Mouse (Mus musculus): Measurements from ENCODE around the gene Il1rapl1. TPM values are rescaled to one million over a fixed set of nuclear protein-coding genes. Genes with fewer than 3 reads are reported as not detected.

Gene Il1rapl1
- total and polyA plus RNA-seq, 2 experiments from 2014 or later, result 2.5 to 12.9 TPM

GRCm38 (mm10) chrX:88112254-88112653 lies 3.2 kb downstream of the Il1rapl1 start:
- Histone ChIP-seq H3K4me3 (ENCODE audit: low read depth, low read length) (peak overlapping the region; percentile 44; the same call in 1 of the 2 replicates), H3K9ac (no peak overlapping the region), H3K27ac (ENCODE audit: low read depth, low read length) (no peak overlapping the region), H3K27me3 (ENCODE audit: insufficient read depth, low read length) (no peaks in the 10 kb centered on the region), H3K4me1 (ENCODE audit: insufficient read depth) (no peaks in the 10 kb centered on the region), H3K36me3 (ENCODE audit: insufficient read depth) (no peaks in the 10 kb centered on the region), H3K9me3 (ENCODE audit: low read length) (no peaks in the 10 kb centered on the region), H3K4me2 (ENCODE audit: low read depth) (peak overlapping the region; percentile 47)
- WGBS, result 26% methylated on average over 2 of the region's 2 CpGs
- no peak for DNase-seq
- peak; percentile 37 for TF ChIP-seq CTCF (IDR thresholded peaks at IDR 0.05; ENCODE audit: low read depth)
- no peak for ATAC-seq

DNA sequence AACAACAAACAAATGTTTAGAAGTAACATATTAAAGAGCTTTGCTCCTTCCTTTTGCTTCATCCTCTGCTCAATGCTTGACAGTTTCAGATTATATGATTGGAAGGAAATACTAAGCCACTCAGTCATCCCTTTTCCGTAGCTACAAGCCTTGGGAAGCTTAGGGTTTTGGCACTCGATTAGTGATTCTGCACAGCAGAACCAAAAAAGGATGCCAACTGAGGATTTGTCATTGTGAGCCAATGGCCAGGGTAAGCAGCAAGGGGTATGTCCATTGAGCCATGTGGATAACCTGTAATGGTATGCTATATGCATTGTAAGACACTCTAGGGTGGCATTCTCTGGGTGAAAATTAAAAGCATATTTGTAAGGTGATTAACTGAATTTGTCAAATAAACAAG lies 5.7 kb downstream of the Il1rapl1 start:
- H3K9ac ChIP-seq, result no peak overlapping the region
- DNase-seq (no peak), ATAC-seq (no peak)
- WGBS, result 67% methylated on average over 2 of the region's 2 CpGs
- no peaks in the 10 kb centered on the region for H3K9me3 ChIP-seq (ENCODE audit: low read length)
- TF ChIP-seq CTCF (IDR thresholded peaks at IDR 0.05; ENCODE audit: low read depth), result no peak
- H3K4me2 ChIP-seq (ENCODE audit: low read depth), result no peak overlapping the region
- no peaks in the 10 kb centered on the region for H3K4me1 ChIP-seq (ENCODE audit: insufficient read depth)
- H3K27me3 ChIP-seq (ENCODE audit: insufficient read depth, low read length), result no peaks in the 10 kb centered on the region
- no peaks in the 10 kb centered on the region for H3K36me3 ChIP-seq (ENCODE audit: insufficient read depth)
- H3K27ac ChIP-seq (ENCODE audit: low read depth, low read length), result no peak overlapping the region
- H3K4me3 ChIP-seq (ENCODE audit: low read depth, low read length), result no peak overlapping the region

DNA sequence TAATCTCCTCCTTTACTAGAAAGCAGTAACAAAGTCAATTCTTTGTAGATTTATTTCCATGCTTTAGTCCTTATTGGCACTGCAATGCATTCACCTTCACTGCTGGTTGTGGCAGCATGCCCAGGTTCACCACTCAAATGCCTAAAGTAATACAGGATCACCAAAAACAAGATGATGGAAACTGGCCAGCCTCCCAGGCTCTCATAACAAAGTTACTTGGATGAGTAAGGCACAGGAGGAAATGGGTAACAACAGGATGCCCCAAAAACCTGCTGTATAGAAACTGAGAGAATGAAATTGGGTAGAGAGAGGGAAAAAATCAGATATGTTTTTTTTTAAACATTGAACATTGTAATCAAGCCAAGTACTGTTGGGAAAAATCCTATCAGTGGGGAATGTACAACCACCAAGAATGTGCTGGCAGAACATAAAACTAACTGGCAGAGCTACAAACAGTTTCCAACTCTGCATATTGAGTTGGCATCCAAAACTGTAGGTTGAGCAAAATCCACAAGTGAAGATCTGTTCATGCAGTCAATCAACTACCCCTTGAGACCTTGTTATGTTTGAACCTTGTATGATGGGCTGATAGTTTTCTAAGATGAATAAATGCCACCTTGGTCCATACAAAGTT lies 21.4 kb downstream of the Il1rapl1 start:
- ATAC-seq (no peak), DNase-seq (no peak)
- Histone ChIP-seq H3K36me3 (ENCODE audit: insufficient read depth) (no peaks in the 10 kb centered on the region), H3K9ac (no peak overlapping the region), H3K4me3 (ENCODE audit: low read depth, low read length) (no peak overlapping the region), H3K27ac (ENCODE audit: low read depth, low read length) (no peak overlapping the region), H3K9me3 (ENCODE audit: low read length) (no peaks in the 10 kb centered on the region), H3K4me1 (ENCODE audit: insufficient read depth) (no peaks in the 10 kb centered on the region), H3K27me3 (ENCODE audit: insufficient read depth, low read length) (no peaks in the 10 kb centered on the region), H3K4me2 (ENCODE audit: low read depth) (no peak overlapping the region)
- TF ChIP-seq CTCF (IDR thresholded peaks at IDR 0.05; ENCODE audit: low read depth), result no peak

GRCm38 (mm10) chrX:88089873-88090272 lies 25.6 kb downstream of the Il1rapl1 start:
- no peaks in the 10 kb centered on the region for H3K27me3 ChIP-seq (ENCODE audit: insufficient read depth, low read length)
- no peak overlapping the region for H3K27ac ChIP-seq (ENCODE audit: low read depth, low read length)
- ATAC-seq, result no peak
- H3K9ac ChIP-seq, result no peak overlapping the region
- no peaks in the 10 kb centered on the region for H3K9me3 ChIP-seq (ENCODE audit: low read length)
- H3K36me3 ChIP-seq (ENCODE audit: insufficient read depth), result no peaks in the 10 kb centered on the region
- no peak for TF ChIP-seq CTCF (IDR thresholded peaks at IDR 0.05; ENCODE audit: low read depth)
- H3K4me1 ChIP-seq (ENCODE audit: insufficient read depth), result no peaks in the 10 kb centered on the region
- WGBS, result 57% methylated on average over 2 of the region's 2 CpGs
- no peak overlapping the region for H3K4me2 ChIP-seq (ENCODE audit: low read depth)
- H3K4me3 ChIP-seq (ENCODE audit: low read depth, low read length), result no peak overlapping the region
- DNase-seq, result no peak

GRCm38 (mm10) chrX:88072741-88073419 lies 42.6 kb downstream of the Il1rapl1 start:
- no peaks in the 10 kb centered on the region for H3K4me1 ChIP-seq (ENCODE audit: insufficient read depth)
- no peak overlapping the region for H3K4me3 ChIP-seq (ENCODE audit: low read depth, low read length)
- 37% methylated on average over 7 of the region's 7 CpGs for WGBS
- H3K9me3 ChIP-seq (ENCODE audit: low read length), result no peaks in the 10 kb centered on the region
- no peaks in the 10 kb centered on the region for H3K27me3 ChIP-seq (ENCODE audit: insufficient read depth, low read length)
- no peak overlapping the region for H3K9ac ChIP-seq
- H3K36me3 ChIP-seq (ENCODE audit: insufficient read depth), result no peaks in the 10 kb centered on the region
- no peak for DNase-seq
- no peak for TF ChIP-seq CTCF (IDR thresholded peaks at IDR 0.05; ENCODE audit: low read depth)
- no peak for ATAC-seq
- no peak overlapping the region for H3K27ac ChIP-seq (ENCODE audit: low read depth, low read length)
- H3K4me2 ChIP-seq (ENCODE audit: low read depth), result no peak overlapping the region

DNA sequence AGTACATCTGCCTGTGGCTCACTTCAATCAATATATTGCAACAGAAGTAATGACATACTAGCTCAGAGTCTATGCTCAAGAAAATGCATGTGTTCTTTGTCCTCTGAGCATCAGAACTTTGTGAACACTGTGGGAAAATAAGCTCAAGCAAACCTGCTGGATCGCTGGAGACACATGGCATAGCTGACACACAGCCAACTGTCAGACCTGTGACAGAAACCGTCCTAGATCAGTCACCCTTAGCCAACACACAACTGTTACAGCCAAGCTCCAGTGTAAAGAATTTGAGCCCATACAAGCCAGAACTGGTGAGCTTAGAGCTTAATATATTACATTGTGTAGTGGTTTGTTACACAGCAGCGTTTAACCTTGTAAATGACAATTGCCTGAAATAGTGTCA lies 45.1 kb downstream of the Il1rapl1 start:
- Histone ChIP-seq H3K27me3 (ENCODE audit: insufficient read depth, low read length) (no peaks in the 10 kb centered on the region), H3K4me1 (ENCODE audit: insufficient read depth) (no peaks in the 10 kb centered on the region), H3K27ac (ENCODE audit: low read depth, low read length) (no peak overlapping the region), H3K9me3 (ENCODE audit: low read length) (no peaks in the 10 kb centered on the region), H3K36me3 (ENCODE audit: insufficient read depth) (no peaks in the 10 kb centered on the region), H3K4me3 (ENCODE audit: low read depth, low read length) (no peak overlapping the region), H3K9ac (no peak overlapping the region), H3K4me2 (ENCODE audit: low read depth) (no peak overlapping the region)
- no peak for TF ChIP-seq CTCF (IDR thresholded peaks at IDR 0.05; ENCODE audit: low read depth)
- no peak for DNase-seq
- ATAC-seq, result no peak
- 57% methylated on average over 3 of the region's 3 CpGs for WGBS

- no peaks in the 10 kb centered on the region for H3K9me3 ChIP-seq (ENCODE audit: low read length)
- no peaks in the 10 kb centered on the region for H3K36me3 ChIP-seq (ENCODE audit: insufficient read depth)
- H3K27me3 ChIP-seq (ENCODE audit: insufficient read depth, low read length), result no peaks in the 10 kb centered on the region
- WGBS, result 85% methylated on average over 1 of the region's 1 CpGs
- TF ChIP-seq CTCF (IDR thresholded peaks at IDR 0.05; ENCODE audit: low read depth), result no peak
- H3K27ac ChIP-seq (ENCODE audit: low read depth, low read length), result no peak overlapping the region
- ATAC-seq, result no peak
- DNase-seq, result no peak
- no peak overlapping the region for H3K9ac ChIP-seq
- no peak overlapping the region for H3K4me3 ChIP-seq (ENCODE audit: low read depth, low read length)
- no peak overlapping the region for H3K4me2 ChIP-seq (ENCODE audit: low read depth)
- H3K4me1 ChIP-seq (ENCODE audit: insufficient read depth), result no peaks in the 10 kb centered on the region
Observed at GRCm38 (mm10) chrX:88043556-88043955, 71.9 kb downstream of the Il1rapl1 start.
